Mouse (Mus musculus) mature B cell (primary cell): ENCODE results near the gene Asxl1.

ENCODE experiments used
- in situ Hi-C: fragments of 300-500 bp; cut with MboI; formaldehyde crosslinking; loops from 2 replicates; pipeline ENCODE4 v1.14.3; 2019

Asxl1 gene

GRCm38 (mm10) chr2:153412563-153412962, 66.9 kb downstream of the Asxl1 start:
- in situ Hi-C loops = no loop called here

GRCm38 (mm10) chr2:153414607-153415006, 69.0 kb downstream of the Asxl1 start:
- in situ Hi-C loops = no loop called here

GRCm38 (mm10) chr2:153417841-153418240, 72.2 kb downstream of the Asxl1 start:
- in situ Hi-C loops = no loop called here

GRCm38 (mm10) chr2:153418381-153418780, 72.8 kb downstream of the Asxl1 start:
- in situ Hi-C loops = no loop called here

GRCm38 (mm10) chr2:153421233-153421632, 75.6 kb downstream of the Asxl1 start:
- in situ Hi-C loops = no loop called here

GRCm38 (mm10) chr2:153422051-153422450, 76.4 kb downstream of the Asxl1 start:
- in situ Hi-C loops = no loop called here

- in situ Hi-C loops = no loop called here
Observed at GRCm38 (mm10) chr2:153423113-153423512, 77.5 kb downstream of the Asxl1 start.

GRCm38 (mm10) chr2:153424557-153424956, 78.9 kb downstream of the Asxl1 start:
- in situ Hi-C loops = no loop called here

- in situ Hi-C loops = no loop called here
Observed at GRCm38 (mm10) chr2:153425124-153425844, 79.7 kb downstream of the Asxl1 start.

- in situ Hi-C loops = no loop called here
Observed at GRCm38 (mm10) chr2:153425998-153426670, 80.5 kb downstream of the Asxl1 start.

- in situ Hi-C loops = no loop called here
Observed at GRCm38 (mm10) chr2:153426931-153427330, 81.3 kb downstream of the Asxl1 start.

- in situ Hi-C loops = no loop called here
Observed at GRCm38 (mm10) chr2:153428485-153428884, 82.9 kb downstream of the Asxl1 start.

- in situ Hi-C loops = no loop called here
Observed at GRCm38 (mm10) chr2:153430571-153430970, 84.9 kb downstream of the Asxl1 start.

- in situ Hi-C loops = no loop called here
Observed at GRCm38 (mm10) chr2:153432492-153432891, 86.9 kb downstream of the Asxl1 start.

GRCm38 (mm10) chr2:153433859-153434258, 88.2 kb downstream of the Asxl1 start:
- in situ Hi-C loops = no loop called here

- in situ Hi-C loops = no loop called here
Observed at GRCm38 (mm10) chr2:153434880-153435831, 89.5 kb downstream of the Asxl1 start.

GRCm38 (mm10) chr2:153436641-153437305, 91.1 kb downstream of the Asxl1 start:
- in situ Hi-C loops = no loop called here

GRCm38 (mm10) chr2:153437306-153437659, 91.7 kb downstream of the Asxl1 start:
- in situ Hi-C loops = no loop called here

GRCm38 (mm10) chr2:153440755-153441154, 95.1 kb downstream of the Asxl1 start:
- in situ Hi-C loops = no loop called here

- in situ Hi-C loops = no loop called here
Observed at GRCm38 (mm10) chr2:153441228-153441627, 95.6 kb downstream of the Asxl1 start.

- in situ Hi-C loops = no loop called here
Observed at GRCm38 (mm10) chr2:153442720-153443119, 97.1 kb downstream of the Asxl1 start.
